Mouse (Mus musculus) embryonic fibroblast, embryonic 13.5 days (primary cell): ENCODE measurements around the gene Xrcc3.

ENCODE experiments used
- CTCF ChIP-seq: IDR thresholded peaks from 2 replicates; pipeline ENCODE4 v1.5.1; 2011; ENCODE audit warnings: mild to moderate bottlenecking, control low read depth, low read length, moderate library complexity, borderline replicate concordance; ENCODE audit not compliant: insufficient read depth
- POLR2A ChIP-seq: IDR thresholded peaks from 2 replicates; pipeline ENCODE4 v1.6.1; 2011; ENCODE audit warnings: low read depth, mild to moderate bottlenecking, control low read depth, low read length, moderate library complexity

- TF ChIP-seq POLR2A (no peak), CTCF (no peak)
Observed at GRCm38 (mm10) chr12:111755231-111755630, 58.4 kb downstream of the Xrcc3 start.
